Mouse (Mus musculus): ENCODE measurements around the gene Arl6ip5. TPM values are rescaled to one million over a fixed set of nuclear protein-coding genes. Genes with fewer than 3 reads are reported as not detected.
A peak's percentile ranks its signal among the peaks of the same experiment; 100 is the strongest.
"Not testable (repeated sequence)": the region's sequence is repeated elsewhere in the genome, so short reads cannot be mapped to it uniquely, and the experiment has no call there.

Gene Arl6ip5
- polyA plus RNA-seq, 1 experiment: 102 TPM

GRCm38 (mm10) chr6:97250966-97251365, 40.5 kb downstream of the Arl6ip5 start:
- H3K36me3 ChIP-seq (ENCODE audit: control insufficient read depth, insufficient read depth, low read length): no peaks in the 10 kb centered on the region
- DNase-seq: peak; percentile 64
- H3K4me1 ChIP-seq (replicated peaks; ENCODE audit: control insufficient read depth, insufficient read depth, low read length): no peaks in the 10 kb centered on the region
- no peak overlapping the region for H3K27ac ChIP-seq (ENCODE audit: control insufficient read depth, insufficient read depth, low read length)
- H3K4me3 ChIP-seq (ENCODE audit: control insufficient read depth, insufficient read depth, low read length): no peak overlapping the region
- 37% methylated on average over 6 of the region's 6 CpGs for WGBS
- no peaks in the 10 kb centered on the region for H3K27me3 ChIP-seq (ENCODE audit: control insufficient read depth, insufficient read depth, low read length)
- TF ChIP-seq POLR2A (IDR thresholded peaks at IDR 0.05; ENCODE audit: control insufficient read depth, extremely low read depth, insufficient read depth, low read length, poor library complexity): no peak
- TF ChIP-seq CTCF (IDR thresholded peaks at IDR 0.05; ENCODE audit: borderline replicate concordance, control insufficient read depth, extremely low read depth, insufficient read depth, low read length, poor library complexity): no peak

GRCm38 (mm10) chr6:97252086-97252485, 41.6 kb downstream of the Arl6ip5 start:
- WGBS: 70% methylated on average over 5 of the region's 5 CpGs
- no peaks in the 10 kb centered on the region for H3K36me3 ChIP-seq (ENCODE audit: control insufficient read depth, insufficient read depth, low read length)
- no peak overlapping the region for H3K4me3 ChIP-seq (ENCODE audit: control insufficient read depth, insufficient read depth, low read length)
- no peak for DNase-seq
- TF ChIP-seq POLR2A (IDR thresholded peaks at IDR 0.05; ENCODE audit: control insufficient read depth, extremely low read depth, insufficient read depth, low read length, poor library complexity): no peak
- no peak for TF ChIP-seq CTCF (IDR thresholded peaks at IDR 0.05; ENCODE audit: borderline replicate concordance, control insufficient read depth, extremely low read depth, insufficient read depth, low read length, poor library complexity)
- H3K27me3 ChIP-seq (ENCODE audit: control insufficient read depth, insufficient read depth, low read length): no peaks in the 10 kb centered on the region
- H3K4me1 ChIP-seq (replicated peaks; ENCODE audit: control insufficient read depth, insufficient read depth, low read length): no peaks in the 10 kb centered on the region
- no peak overlapping the region for H3K27ac ChIP-seq (ENCODE audit: control insufficient read depth, insufficient read depth, low read length)

- H3K27ac ChIP-seq (ENCODE audit: control insufficient read depth, insufficient read depth, low read length): no peak within 1 kb of the TSS
- no peak for TF ChIP-seq CTCF (IDR thresholded peaks at IDR 0.05; ENCODE audit: borderline replicate concordance, control insufficient read depth, extremely low read depth, insufficient read depth, low read length, poor library complexity)
- TF ChIP-seq POLR2A (IDR thresholded peaks at IDR 0.05; ENCODE audit: control insufficient read depth, extremely low read depth, insufficient read depth, low read length, poor library complexity): no peak
- H3K4me3 ChIP-seq (ENCODE audit: control insufficient read depth, insufficient read depth, low read length): no peak within 1 kb of the TSS
- no peak for DNase-seq
- H3K36me3 ChIP-seq (ENCODE audit: control insufficient read depth, insufficient read depth, low read length): no peaks in the 10 kb centered on the region
- H3K4me1 ChIP-seq (replicated peaks; ENCODE audit: control insufficient read depth, insufficient read depth, low read length): no peaks in the 10 kb centered on the region
- H3K27me3 ChIP-seq (ENCODE audit: control insufficient read depth, insufficient read depth, low read length): no peaks in the 10 kb centered on the region
- 85% methylated on average over 9 of the region's 9 CpGs for WGBS
Observed at GRCm38 (mm10) chr6:97252711-97253221, 42.3 kb downstream of the Arl6ip5 start, which contains the start of gene Lmod3. Gene Lmod3, minus strand, starts transcription at chr6:97252759.

- Histone ChIP-seq H3K27ac (ENCODE audit: control insufficient read depth, insufficient read depth, low read length) (no peak overlapping the region), H3K4me1 (replicated peaks; ENCODE audit: control insufficient read depth, insufficient read depth, low read length) (no peaks in the 10 kb centered on the region), H3K36me3 (ENCODE audit: control insufficient read depth, insufficient read depth, low read length) (no peaks in the 10 kb centered on the region), H3K4me3 (ENCODE audit: control insufficient read depth, insufficient read depth, low read length) (no peak overlapping the region), H3K27me3 (ENCODE audit: control insufficient read depth, insufficient read depth, low read length) (no peaks in the 10 kb centered on the region)
- TF ChIP-seq POLR2A (IDR thresholded peaks at IDR 0.05; ENCODE audit: control insufficient read depth, extremely low read depth, insufficient read depth, low read length, poor library complexity): no peak
- TF ChIP-seq CTCF (IDR thresholded peaks at IDR 0.05; ENCODE audit: borderline replicate concordance, control insufficient read depth, extremely low read depth, insufficient read depth, low read length, poor library complexity): no peak
- WGBS: 90% methylated on average over 1 of the region's 1 CpGs
- DNase-seq: no peak
Observed at GRCm38 (mm10) chr6:97258489-97258888, 48.0 kb downstream of the Arl6ip5 start.

- H3K4me1 ChIP-seq (replicated peaks; ENCODE audit: control insufficient read depth, insufficient read depth, low read length); DNase-seq; H3K27ac ChIP-seq (ENCODE audit: control insufficient read depth, insufficient read depth, low read length); H3K27me3 ChIP-seq (ENCODE audit: control insufficient read depth, insufficient read depth, low read length); H3K36me3 ChIP-seq (ENCODE audit: control insufficient read depth, insufficient read depth, low read length); H3K4me3 ChIP-seq (ENCODE audit: control insufficient read depth, insufficient read depth, low read length): not testable (repeated sequence)
- WGBS: 95% methylated on average over 2 of the region's 2 CpGs
Observed at GRCm38 (mm10) chr6:97259926-97260325, 49.4 kb downstream of the Arl6ip5 start.

- TF ChIP-seq CTCF (IDR thresholded peaks at IDR 0.05; ENCODE audit: borderline replicate concordance, control insufficient read depth, extremely low read depth, insufficient read depth, low read length, poor library complexity) (no peak), POLR2A (IDR thresholded peaks at IDR 0.05; ENCODE audit: control insufficient read depth, extremely low read depth, insufficient read depth, low read length, poor library complexity) (no peak)
- Histone ChIP-seq H3K27ac (ENCODE audit: control insufficient read depth, insufficient read depth, low read length) (no peak overlapping the region), H3K27me3 (ENCODE audit: control insufficient read depth, insufficient read depth, low read length) (no peaks in the 10 kb centered on the region), H3K4me3 (ENCODE audit: control insufficient read depth, insufficient read depth, low read length) (no peak overlapping the region), H3K4me1 (replicated peaks; ENCODE audit: control insufficient read depth, insufficient read depth, low read length) (no peaks in the 10 kb centered on the region), H3K36me3 (ENCODE audit: control insufficient read depth, insufficient read depth, low read length) (no peaks in the 10 kb centered on the region)
- WGBS: 80% methylated on average over 4 of the region's 4 CpGs
- no peak for DNase-seq
Observed at GRCm38 (mm10) chr6:97262229-97262628, 51.7 kb downstream of the Arl6ip5 start.

- H3K27me3 ChIP-seq (ENCODE audit: control insufficient read depth, insufficient read depth, low read length); H3K4me1 ChIP-seq (replicated peaks; ENCODE audit: control insufficient read depth, insufficient read depth, low read length); H3K4me3 ChIP-seq (ENCODE audit: control insufficient read depth, insufficient read depth, low read length); H3K27ac ChIP-seq (ENCODE audit: control insufficient read depth, insufficient read depth, low read length); DNase-seq; H3K36me3 ChIP-seq (ENCODE audit: control insufficient read depth, insufficient read depth, low read length): not testable (repeated sequence)
Observed at GRCm38 (mm10) chr6:97263750-97264149, 53.3 kb downstream of the Arl6ip5 start.

All from thymus, adult 2 months (tissue).